Mouse (Mus musculus) bone marrow, adult 2 months (tissue): ENCODE results near the gene Dvl2. TPM values are rescaled to one million over a fixed set of nuclear protein-coding genes. Genes with fewer than 3 reads are reported as not detected.

Source experiments
- H3K27ac ChIP-seq: fragments of 200-500 bp; 2 replicates; pipeline ENCODE4 v1.5.1; 2012; ENCODE audit warnings: low read depth, mild to moderate bottlenecking, control low read depth, inconsistent platforms, low read length; ENCODE audit not compliant: control insufficient read depth, poor library complexity, insufficient read depth
- H3K4me1 ChIP-seq: fragments of 200-500 bp; 2 replicates; pipeline ENCODE4 v1.6.1; 2011; ENCODE audit warnings: low read length; ENCODE audit not compliant: control insufficient read depth, insufficient read depth
- H3K4me3 ChIP-seq: fragments of 200-500 bp; replicated peaks from 2 replicates; pipeline ENCODE3; 2011; ENCODE audit warnings: mild to moderate bottlenecking, low read depth, low read length, control low read depth; ENCODE audit not compliant: control insufficient read depth
- CTCF ChIP-seq: fragments of 200-500 bp; IDR thresholded peaks from 2 replicates; pipeline ENCODE4 v1.5.1; 2011; ENCODE audit warnings: low read length, control low read depth; ENCODE audit not compliant: control insufficient read depth, insufficient read depth
- POLR2A ChIP-seq: fragments of 200-500 bp; IDR thresholded peaks from 2 replicates; pipeline ENCODE4 v1.6.1; 2011; ENCODE audit warnings: low read depth, mild to moderate bottlenecking, control low read depth, low read length, borderline replicate concordance; ENCODE audit not compliant: control insufficient read depth
- WGBS: fragments of 180-500 bp; shearing (Covaris S2); methylation state at CpG from one replicate; pipeline ENCODE4 v1.1.7; 2018; 5-methylcytosine and 5-hydroxymethylcytosine counted together
- polyA plus RNA-seq: library from polyadenylated mRNA; stranded (reverse); fragments of >200 nt; gene quantifications from 2 replicates; pipeline ENCODE4 v1.2.4, GENCODE M21; 2011; ENCODE audit warnings: low replicate concordance; ENCODE audit not compliant: missing spikeins, insufficient read depth, insufficient read length

The Dvl2 gene
- polyA plus RNA-seq, 1 experiment, result 12.8 TPM

DNA sequence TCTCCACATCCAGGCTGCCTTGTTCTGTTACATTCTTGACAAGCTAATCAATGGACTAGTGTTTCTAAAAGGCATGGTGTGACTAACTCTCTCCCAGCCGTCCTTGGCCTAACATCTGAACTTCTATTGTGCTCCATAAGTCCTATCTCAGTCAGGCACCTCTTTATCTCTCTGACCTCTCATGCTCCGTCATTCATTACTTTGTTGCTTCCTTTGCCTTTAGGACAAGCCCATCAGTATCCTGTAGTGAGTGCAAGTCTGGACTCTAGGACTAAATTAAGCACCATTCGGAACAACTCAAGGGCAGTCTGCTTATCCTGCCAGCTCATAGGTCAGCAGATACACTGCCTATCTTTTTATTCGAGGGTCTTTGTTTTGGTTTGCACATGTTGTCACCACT is 24.1 kb upstream of the Dvl2 start:
- WGBS, result 79% methylated on average over 4 of the region's 4 CpGs
- Histone ChIP-seq H3K4me3 (no peak overlapping the region), H3K27ac (no peak overlapping the region), H3K4me1 (no peaks in the 10 kb centered on the region)
- TF ChIP-seq POLR2A (no peak), CTCF (no peak)

- Histone ChIP-seq H3K4me3 (peak overlapping the region; percentile 72), H3K4me1 (no peaks in the 10 kb centered on the region; the same call in 1 of the 2 replicates), H3K27ac (peak overlapping the region; percentile 93)
- TF ChIP-seq POLR2A (peak; percentile 44; the same call in 1 of the 2 replicates), CTCF (peak; percentile 22; the same call in 1 of the 2 replicates)
- 3% methylated on average over 16 of the region's 16 CpGs for WGBS
Measured at GRCm38 (mm10) chr11:69979827-69980195, 20.6 kb upstream of the Dvl2 start.

GRCm38 (mm10) chr11:69980196-69981140 is 19.9 kb upstream of the Dvl2 start:
- under 1% methylated on average over 58 of the region's 60 CpGs for WGBS
- peak; percentile 96 for TF ChIP-seq POLR2A
- TF ChIP-seq CTCF, result no peak
- Histone ChIP-seq H3K4me1 (no peaks in the 10 kb centered on the region; the same call in 1 of the 2 replicates), H3K27ac (peak overlapping the region; percentile 93), H3K4me3 (peak overlapping the region; percentile 72)

DNA sequence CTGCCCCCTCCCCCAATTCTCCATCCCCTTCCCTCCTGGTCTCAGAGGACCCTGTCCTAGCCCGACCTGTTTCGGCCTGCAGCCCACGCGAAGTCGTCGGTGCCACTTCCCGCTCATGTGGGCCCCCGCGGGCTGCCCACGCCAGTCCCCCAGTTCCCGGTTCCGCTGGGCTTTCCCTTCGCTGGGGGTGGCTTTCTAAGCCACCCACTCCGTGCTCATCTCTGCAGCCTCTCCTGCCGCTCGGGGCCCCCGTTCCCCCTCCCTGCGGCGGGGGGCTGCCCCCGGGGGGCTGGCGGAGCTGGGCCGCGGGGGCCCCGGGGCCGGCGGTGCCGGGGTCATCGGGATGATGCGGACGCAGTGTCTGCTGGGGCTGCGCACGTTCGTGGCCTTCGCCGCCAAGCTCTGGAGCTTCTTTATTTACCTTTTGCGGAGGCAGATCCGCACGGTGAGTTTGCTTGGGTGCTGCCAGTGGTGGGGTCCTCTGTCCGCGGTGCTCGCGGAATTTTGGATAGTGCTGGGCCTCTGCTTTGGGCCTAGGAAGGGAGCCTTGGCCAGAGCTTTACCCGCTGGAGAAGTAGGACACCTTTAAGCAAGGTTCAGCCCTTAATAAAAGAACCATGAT is 19.1 kb upstream of the Dvl2 start, which contains the start of gene Ctdnep1:
TSS of gene Ctdnep1 (plus strand) at position 16 of the 622 bp plus-strand sequence.
- WGBS, result under 1% methylated on average over 43 of the region's 43 CpGs
- Histone ChIP-seq H3K4me1 (no peaks in the 10 kb centered on the region; the same call in 1 of the 2 replicates), H3K27ac (peak within 1 kb of the TSS; percentile 93), H3K4me3 (peak within 1 kb of the TSS; percentile 72)
- TF ChIP-seq CTCF, result no peak
- no peak for TF ChIP-seq POLR2A

DNA sequence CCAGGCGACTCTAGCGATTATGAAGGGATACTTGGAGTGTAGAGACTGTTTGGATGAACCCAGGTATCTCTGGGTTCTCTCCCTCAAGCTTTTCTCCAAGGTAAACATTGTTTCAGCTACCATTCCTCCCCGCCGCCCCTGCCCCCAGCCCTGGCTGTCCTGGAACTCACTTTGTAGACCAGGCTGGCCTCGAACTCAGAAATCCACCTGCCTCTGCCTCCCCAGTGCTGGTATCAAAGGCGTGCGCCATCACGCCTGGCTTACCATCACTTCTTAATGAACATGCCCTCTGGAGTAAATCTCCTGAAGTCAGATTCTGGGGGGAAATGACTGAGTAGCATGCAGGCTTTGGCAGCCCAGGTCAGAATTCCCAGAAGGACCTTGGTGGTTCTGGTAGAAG is 18.2 kb upstream of the Dvl2 start, which contains the start of gene Elp5:
TSS of gene Elp5 (minus strand) at position 293 of the 400 bp plus-strand sequence.
- no peaks in the 10 kb centered on the region; the same call in 1 of the 2 replicates for H3K4me1 ChIP-seq
- H3K4me3 ChIP-seq, result peak within 1 kb of the TSS; percentile 72
- 63% methylated on average over 8 of the region's 8 CpGs for WGBS
- no peak for TF ChIP-seq POLR2A
- TF ChIP-seq CTCF, result no peak
- peak within 1 kb of the TSS; percentile 85 for H3K27ac ChIP-seq

GRCm38 (mm10) chr11:69982877-69983276 is 17.5 kb upstream of the Dvl2 start:
- Histone ChIP-seq H3K4me3 (no peak overlapping the region), H3K27ac (no peak overlapping the region), H3K4me1 (no peaks in the 10 kb centered on the region; the same call in 1 of the 2 replicates)
- no peak for TF ChIP-seq CTCF
- WGBS, result 52% methylated on average over 5 of the region's 5 CpGs

DNA sequence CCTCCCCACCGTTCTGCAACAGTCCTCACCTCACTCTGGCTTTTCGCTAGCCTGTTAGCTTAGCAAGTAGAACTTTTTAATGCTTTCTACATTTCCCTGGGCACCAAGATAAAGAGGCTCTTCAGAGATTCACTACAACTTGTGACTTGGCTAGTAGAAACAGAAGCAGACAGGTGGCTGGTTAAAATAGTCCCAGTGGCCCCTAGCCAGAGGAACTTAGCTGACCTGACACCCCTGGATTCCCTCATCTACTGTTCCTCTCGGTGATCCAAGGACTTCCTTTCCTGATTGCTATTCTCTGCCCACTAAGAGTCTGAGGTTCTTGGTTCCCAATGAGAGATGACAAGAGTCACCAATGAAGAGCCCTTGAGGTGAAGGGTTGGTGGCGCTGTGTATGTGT is 17.0 kb upstream of the Dvl2 start:
- H3K27ac ChIP-seq, result no peak overlapping the region
- no peak overlapping the region for H3K4me3 ChIP-seq
- no peak for TF ChIP-seq CTCF
- TF ChIP-seq POLR2A, result no peak
- no peaks in the 10 kb centered on the region; the same call in 1 of the 2 replicates for H3K4me1 ChIP-seq
- 81% methylated on average over 4 of the region's 4 CpGs for WGBS

- H3K27ac ChIP-seq, result no peak overlapping the region
- 92% methylated on average over 8 of the region's 8 CpGs for WGBS
- no peaks in the 10 kb centered on the region; the same call in 1 of the 2 replicates for H3K4me1 ChIP-seq
- no peak overlapping the region for H3K4me3 ChIP-seq
- TF ChIP-seq POLR2A (no peak), CTCF (no peak)
Measured at GRCm38 (mm10) chr11:69984431-69984830, 16.0 kb upstream of the Dvl2 start.
